Mouse (Mus musculus) liver, adult 2 months (tissue): ENCODE measurements around the gene Gm20696. TPM values are rescaled to one million over a fixed set of nuclear protein-coding genes. Genes with fewer than 3 reads are reported as not detected.

Experiments used
- DNase-seq: peaks from one replicate; pipeline ENCODE4 v3.0.0-alpha.2; 2011; ENCODE audit warnings: low read depth, low spot score; ENCODE audit errors: extremely low read depth
- H3K27ac ChIP-seq: fragments of 200-500 bp; replicated peaks from 2 replicates; pipeline ENCODE4 v1.5.1; 2012; ENCODE audit warnings: low read depth, mild to moderate bottlenecking, control low read depth, inconsistent platforms, low read length; ENCODE audit not compliant: insufficient read depth
- H3K27me3 ChIP-seq: fragments of 200-500 bp; 2 replicates; pipeline ENCODE4 v1.6.1; 2012; ENCODE audit warnings: mild to moderate bottlenecking, moderate library complexity, low read length, inconsistent platforms; ENCODE audit not compliant: control insufficient read depth, insufficient read depth
- H3K36me3 ChIP-seq: fragments of 200-500 bp; 2 replicates; pipeline ENCODE4 v1.6.1; 2012; ENCODE audit warnings: low read length, inconsistent platforms; ENCODE audit not compliant: control insufficient read depth, insufficient read depth
- H3K4me1 ChIP-seq: fragments of 200-500 bp; 2 replicates; pipeline ENCODE4 v1.6.1; 2011; ENCODE audit warnings: low read length; ENCODE audit not compliant: control insufficient read depth, insufficient read depth
- H3K4me3 ChIP-seq: fragments of 200-500 bp; 2 replicates; pipeline ENCODE4 v1.5.1; 2011; ENCODE audit warnings: low read depth, mild to moderate bottlenecking, control low read depth, low read length, moderate library complexity; ENCODE audit not compliant: insufficient read depth
- H3K79me2 ChIP-seq: fragments of 200-500 bp; 2 replicates; pipeline ENCODE4 v1.6.1; 2012; ENCODE audit warnings: inconsistent platforms, mild to moderate bottlenecking, low read length, moderate library complexity; ENCODE audit not compliant: control insufficient read depth, insufficient read depth
- H3K9ac ChIP-seq: fragments of 200-500 bp; 2 replicates; pipeline ENCODE4 v1.6.1; 2012; ENCODE audit warnings: low read depth, mild to moderate bottlenecking, control low read depth, inconsistent platforms, low read length
- CTCF ChIP-seq: fragments of 200-500 bp; IDR thresholded peaks from 2 replicates; pipeline ENCODE4 v1.5.1; 2011; ENCODE audit warnings: low read depth, low read length, control low read depth
- POLR2A ChIP-seq: fragments of 200-500 bp; IDR thresholded peaks from 2 replicates; pipeline ENCODE4 v1.6.1; 2011; ENCODE audit warnings: low read length, control low read depth; ENCODE audit not compliant: insufficient read depth; ENCODE audit errors: extremely low read depth
- WGBS: fragments of 180-500 bp; shearing (Covaris S2); methylation state at CpG from one replicate; pipeline ENCODE4 v1.1.7; 2018; 5-methylcytosine and 5-hydroxymethylcytosine counted together
- polyA plus RNA-seq: library from polyadenylated mRNA; depleted of rRNA; stranded (reverse); fragments of >200 nt; gene quantifications from 2 replicates; pipeline ENCODE4 v1.2.3, GENCODE M21; 2012
- total RNA-seq: library from RNA; depleted of rRNA; stranded (reverse); fragments of >200 nt; gene quantifications from 2 replicates; pipeline ENCODE4 v1.2.3, GENCODE M21; 2014

The Gm20696 gene
- total and polyA plus RNA-seq, 2 experiments, result 0.26 to 6.5 TPM

GRCm38 (mm10) chr6:99660443-99660842 is 6.2 kb downstream of the Gm20696 start:
- no peak overlapping the region for H3K4me3 ChIP-seq
- H3K36me3 ChIP-seq, result no peaks in the 10 kb centered on the region
- H3K79me2 ChIP-seq, result peaks cover 4% of the 10 kb centered on the region; the same call in 1 of the 2 replicates
- no peak for DNase-seq
- H3K4me1 ChIP-seq, result no peaks in the 10 kb centered on the region; the same call in none of the 2 replicates
- no peak overlapping the region for H3K9ac ChIP-seq
- WGBS, result 75% methylated on average over 3 of the region's 3 CpGs
- H3K27me3 ChIP-seq, result no peaks in the 10 kb centered on the region
- TF ChIP-seq POLR2A (no peak), CTCF (no peak)
- no peak overlapping the region for H3K27ac ChIP-seq

GRCm38 (mm10) chr6:99658586-99658985 is 8.0 kb downstream of the Gm20696 start:
- TF ChIP-seq POLR2A (no peak), CTCF (no peak)
- Histone ChIP-seq H3K36me3 (no peaks in the 10 kb centered on the region), H3K27me3 (no peaks in the 10 kb centered on the region), H3K4me1 (no peaks in the 10 kb centered on the region; the same call in 1 of the 2 replicates), H3K27ac (no peak overlapping the region), H3K9ac (no peak overlapping the region), H3K4me3 (no peak overlapping the region), H3K79me2 (peaks cover 4% of the 10 kb centered on the region; the same call in 1 of the 2 replicates)
- DNase-seq, result no peak
- 86% methylated on average over 10 of the region's 10 CpGs for WGBS

DNA sequence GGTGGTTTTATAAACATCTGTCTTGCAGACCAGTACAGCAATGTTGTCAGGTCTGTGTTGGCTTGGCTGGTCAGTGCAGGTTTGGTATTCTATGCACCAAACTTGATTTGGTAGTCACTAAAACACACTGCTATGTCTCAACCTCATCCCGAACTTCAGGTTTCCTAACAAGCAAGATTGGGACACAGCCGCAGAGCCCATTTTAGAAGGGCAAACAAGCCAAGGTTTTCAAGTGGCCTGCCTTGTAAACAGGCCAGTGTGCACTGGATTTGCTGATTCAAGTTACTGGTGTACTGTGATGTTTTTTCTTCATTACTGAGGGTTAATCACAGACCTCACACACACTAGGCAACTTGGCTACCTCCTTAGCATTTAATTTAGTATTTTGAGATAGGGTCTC is 10.5 kb downstream of the Gm20696 start:
- TF ChIP-seq CTCF (no peak), POLR2A (no peak)
- H3K27me3 ChIP-seq, result no peaks in the 10 kb centered on the region
- no peak overlapping the region for H3K9ac ChIP-seq
- WGBS, result 49% methylated on average over 2 of the region's 2 CpGs
- H3K27ac ChIP-seq, result no peak overlapping the region
- no peaks in the 10 kb centered on the region for H3K36me3 ChIP-seq
- H3K79me2 ChIP-seq, result peaks cover 4% of the 10 kb centered on the region; the same call in 1 of the 2 replicates
- no peaks in the 10 kb centered on the region; the same call in 1 of the 2 replicates for H3K4me1 ChIP-seq
- no peak for DNase-seq
- no peak overlapping the region for H3K4me3 ChIP-seq

DNA sequence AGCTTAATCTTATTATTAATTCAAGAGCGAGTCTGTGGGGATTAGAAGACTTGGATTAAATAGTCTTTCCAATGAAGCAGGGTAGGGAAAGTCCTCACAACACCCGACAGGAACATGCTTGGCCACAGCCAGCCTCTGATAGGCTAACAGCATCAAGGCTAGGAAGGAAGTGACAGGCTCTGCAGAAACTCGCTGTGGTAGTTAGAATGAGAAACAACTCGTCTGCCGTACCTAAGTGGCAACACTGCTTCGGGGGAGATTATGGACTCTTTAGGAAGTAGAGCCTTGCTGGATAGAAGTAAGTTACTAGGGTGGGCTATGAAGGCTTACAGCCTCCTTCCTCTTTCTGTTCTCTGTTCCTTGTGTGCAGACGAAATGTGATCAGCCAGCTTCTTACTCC is 11.1 kb downstream of the Gm20696 start:
- H3K79me2 ChIP-seq, result peaks cover 4% of the 10 kb centered on the region; the same call in 1 of the 2 replicates
- H3K9ac ChIP-seq, result no peak overlapping the region
- WGBS, result 61% methylated on average over 7 of the region's 7 CpGs
- no peaks in the 10 kb centered on the region for H3K36me3 ChIP-seq
- TF ChIP-seq CTCF (no peak), POLR2A (no peak)
- H3K4me1 ChIP-seq, result no peaks in the 10 kb centered on the region; the same call in 1 of the 2 replicates
- no peak for DNase-seq
- H3K27ac ChIP-seq, result no peak overlapping the region
- no peaks in the 10 kb centered on the region for H3K27me3 ChIP-seq
- peak overlapping the region; percentile 14; the same call in 1 of the 2 replicates for H3K4me3 ChIP-seq

DNA sequence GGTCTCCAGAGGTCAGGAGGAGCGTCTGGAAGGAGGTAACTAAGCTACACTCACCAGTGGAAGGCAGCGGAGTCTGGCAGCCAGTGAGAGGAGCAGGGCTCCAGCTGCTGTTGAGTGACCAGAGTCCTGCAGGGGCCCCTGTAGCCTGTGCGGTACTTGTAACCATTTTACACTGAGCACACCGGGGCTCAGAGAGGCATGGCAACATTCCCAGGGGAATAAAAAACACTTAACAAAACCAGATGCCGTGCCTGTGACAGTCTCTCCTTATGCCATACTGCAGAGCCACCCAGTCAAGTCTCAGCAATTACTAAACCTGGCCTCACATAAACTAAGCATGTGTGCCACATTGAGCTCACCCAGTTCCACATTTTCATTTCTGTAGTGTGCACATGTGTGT is 12.3 kb downstream of the Gm20696 start:
- Histone ChIP-seq H3K36me3 (no peaks in the 10 kb centered on the region), H3K4me1 (no peaks in the 10 kb centered on the region; the same call in 1 of the 2 replicates), H3K9ac (no peak overlapping the region), H3K27me3 (no peaks in the 10 kb centered on the region), H3K4me3 (no peak overlapping the region), H3K79me2 (peaks cover 4% of the 10 kb centered on the region; the same call in 1 of the 2 replicates), H3K27ac (no peak overlapping the region)
- TF ChIP-seq POLR2A, result no peak
- no peak for TF ChIP-seq CTCF
- WGBS, result 85% methylated on average over 5 of the region's 5 CpGs
- no peak for DNase-seq

- TF ChIP-seq CTCF, result no peak
- TF ChIP-seq POLR2A, result no peak
- DNase-seq, result no peak
- H3K27ac ChIP-seq, result no peak overlapping the region
- H3K27me3 ChIP-seq, result no peaks in the 10 kb centered on the region
- H3K36me3 ChIP-seq, result no peaks in the 10 kb centered on the region
- H3K9ac ChIP-seq, result no peak overlapping the region
- no peaks in the 10 kb centered on the region for H3K79me2 ChIP-seq
- WGBS, result 86% methylated on average over 2 of the region's 2 CpGs
- H3K4me3 ChIP-seq, result no peak overlapping the region
- H3K4me1 ChIP-seq, result no peaks in the 10 kb centered on the region; the same call in 1 of the 2 replicates
Observed at GRCm38 (mm10) chr6:99652341-99652740, 14.3 kb downstream of the Gm20696 start.
